Mouse (Mus musculus) ovary, adult 18-20 months (tissue): ENCODE measurements around the gene Hsd11b2.

Source experiments
- DNase-seq: peaks from one replicate; pipeline ENCODE4 v3.0.0; 2022; ENCODE audit warnings: low spot score, mixed read lengths

Hsd11b2 gene

GRCm38 (mm10) chr8:105527110-105527509, 8.6 kb downstream of the Hsd11b2 start:
- no peak for DNase-seq

- DNase-seq = no peak
These were observed 9.7 kb downstream of the Hsd11b2 start for GRCm38 (mm10) chr8:105528206-105528605.

- no peak for DNase-seq
These were observed 10.7 kb downstream of the Hsd11b2 start for GRCm38 (mm10) chr8:105529271-105529670.

GRCm38 (mm10) chr8:105531774-105532173, 13.2 kb downstream of the Hsd11b2 start:
- no peak for DNase-seq

GRCm38 (mm10) chr8:105533439-105533838, 14.9 kb downstream of the Hsd11b2 start:
- no peak for DNase-seq

GRCm38 (mm10) chr8:105533892-105534329, 15.4 kb downstream of the Hsd11b2 start:
- DNase-seq = no peak

- no peak for DNase-seq
These were observed 18.0 kb downstream of the Hsd11b2 start for GRCm38 (mm10) chr8:105536546-105536945.

GRCm38 (mm10) chr8:105537011-105537677, 18.6 kb downstream of the Hsd11b2 start:
- no peak for DNase-seq

- DNase-seq = no peak
These were observed 20.4 kb downstream of the Hsd11b2 start for GRCm38 (mm10) chr8:105538940-105539339.

GRCm38 (mm10) chr8:105542032-105542656, 23.6 kb downstream of the Hsd11b2 start:
- DNase-seq = no peak

- DNase-seq = no peak
These were observed 24.3 kb downstream of the Hsd11b2 start for GRCm38 (mm10) chr8:105542808-105543207.

GRCm38 (mm10) chr8:105543703-105544102, 25.1 kb downstream of the Hsd11b2 start:
- DNase-seq = no peak

GRCm38 (mm10) chr8:105544544-105545205, 26.1 kb downstream of the Hsd11b2 start:
- no peak for DNase-seq

- no peak for DNase-seq
These were observed 26.7 kb downstream of the Hsd11b2 start for GRCm38 (mm10) chr8:105545249-105545648.

GRCm38 (mm10) chr8:105546384-105547350, 28.1 kb downstream of the Hsd11b2 start:
- DNase-seq = no peak

- DNase-seq = no peak
These were observed 31.0 kb downstream of the Hsd11b2 start for GRCm38 (mm10) chr8:105549506-105549905.

GRCm38 (mm10) chr8:105550083-105550482, 31.5 kb downstream of the Hsd11b2 start:
- no peak for DNase-seq

- no peak for DNase-seq
These were observed 33.5 kb downstream of the Hsd11b2 start for GRCm38 (mm10) chr8:105552032-105552431.

GRCm38 (mm10) chr8:105552824-105553223, 34.3 kb downstream of the Hsd11b2 start:
- DNase-seq = no peak

GRCm38 (mm10) chr8:105554087-105554486, 35.5 kb downstream of the Hsd11b2 start:
- no peak for DNase-seq

- no peak for DNase-seq
These were observed 36.7 kb downstream of the Hsd11b2 start for GRCm38 (mm10) chr8:105555230-105555629.

- no peak for DNase-seq
These were observed 44.3 kb downstream of the Hsd11b2 start for GRCm38 (mm10) chr8:105562863-105563262.
